Mouse (Mus musculus) monocyte, adult 5-6 weeks (primary cell): Measurements from ENCODE around the gene Gbp2. TPM values are rescaled to one million over a fixed set of nuclear protein-coding genes. Genes with fewer than 3 reads are reported as not detected.

Source experiments
- ATAC-seq: fragments of 153-309, 156-312 bp; replicated peaks from 2 replicates; pipeline ENCODE4 v1.8.0; 2017; ENCODE audit warnings: mild to moderate bottlenecking; ENCODE audit not compliant: low TSS enrichment, insufficient number of reproducible peaks, severe bottlenecking, poor library complexity, low FRiP score
- total RNA-seq: library from RNA; stranded (forward); fragments of 200-1000, 200-491, 200-594 nt; gene quantifications from 3 replicates; pipeline ENCODE4 v1.2.3, GENCODE M21; 2017

Gene Gbp2
- total RNA-seq, 1 experiment from 2014 or later, result 46.6 TPM

DNA sequence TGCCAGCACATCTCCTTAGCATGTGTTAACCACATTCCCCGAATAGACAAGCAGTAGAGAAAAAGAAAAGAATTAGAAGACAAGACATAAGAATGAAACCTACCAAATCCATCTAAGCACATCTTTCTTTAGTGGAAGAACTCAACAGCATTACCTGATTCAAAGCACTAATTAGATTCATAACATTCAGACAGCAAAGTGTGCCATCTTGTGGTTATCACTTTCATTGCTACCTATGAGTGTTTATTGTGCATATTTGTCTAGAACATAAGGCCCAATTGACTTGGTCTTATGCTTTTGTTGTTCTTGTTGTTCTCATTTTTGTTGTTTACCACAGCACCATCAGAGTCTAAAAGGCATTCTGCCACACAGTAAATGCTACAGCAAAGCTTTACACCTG is 54.2 kb downstream of the Gbp2 start:
- ATAC-seq, result no peak

Other genes with a start within 250 kb of the Gbp2 start
- gene Pdlim5, start 224.9 kb upstream of the Gbp2 start, total RNA-seq, result 80.8 to 104 TPM (median 80.9 TPM) in 3 replicates
- gene Gbp5, start 126.6 kb upstream of the Gbp2 start, total RNA-seq, result 12.7 to 31.6 TPM (median 16.9 TPM) in 3 replicates
- gene Gbp7, start 90.3 kb upstream of the Gbp2 start, total RNA-seq, result 13.6 to 60.0 TPM (median 22.9 TPM) in 3 replicates
- gene Gbp3, start 60.6 kb upstream of the Gbp2 start, total RNA-seq, result 30.7 to 52.2 TPM (median 39.1 TPM) in 3 replicates
- gene Gbp2b, start 25.8 kb upstream of the Gbp2 start, total RNA-seq, result 0.29 to 0.64 TPM in 2 of 3 replicates, not detected in the other
- gene Kyat3, start 80.4 kb downstream of the Gbp2 start, total RNA-seq, result 1.1 to 5.1 TPM (median 2.5 TPM) in 3 replicates
- 113 to 203 TPM (median 189 TPM) in 3 replicates for gene Gtf2b, start 144.4 kb downstream of the Gbp2 start, total RNA-seq